Mouse (Mus musculus) olfactory bulb, adult 2 months (tissue): ENCODE measurements around the gene Tgfa.

ENCODE experiments used
- CTCF ChIP-seq: fragments of 200-500 bp; IDR thresholded peaks from 2 replicates; pipeline ENCODE4 v1.5.1; 2012; ENCODE audit warnings: low read depth, mild to moderate bottlenecking, low read length, moderate library complexity; ENCODE audit not compliant: insufficient read depth
- POLR2A ChIP-seq: fragments of 200-500 bp; IDR thresholded peaks from 2 replicates; pipeline ENCODE4 v1.6.1; 2012; ENCODE audit warnings: mild to moderate bottlenecking, low read depth, low read length, moderate library complexity; ENCODE audit not compliant: insufficient read depth

GRCm38 (mm10) chr6:86255899-86256298 is 60.9 kb downstream of the Tgfa start:
- TF ChIP-seq CTCF (no peak), POLR2A (no peak)
